Mouse (Mus musculus) intestine, postnatal 0 days (tissue): ENCODE data around the gene Mob1b. TPM values are rescaled to one million over a fixed set of nuclear protein-coding genes. Genes with fewer than 3 reads are reported as not detected.
A peak's percentile ranks its signal among the peaks of the same experiment; 100 is the strongest.

Experiments
- ATAC-seq: fragments of 200-750 bp; cut with Nextera tagmentation; 2 replicates; pipeline ENCODE4 v1.8.0; 2017; ENCODE audit warnings: mild to moderate bottlenecking, moderate TSS enrichment, moderate library complexity
- H3K27ac ChIP-seq: fragments of 300-500 bp; sonication (generic); 2 replicates; pipeline ENCODE4 v1.5.1; 2014; ENCODE audit warnings: mild to moderate bottlenecking, low read depth, low read length, moderate library complexity
- H3K27me3 ChIP-seq: fragments of 300-500 bp; sonication (generic); replicated peaks from 2 replicates; pipeline ENCODE4 v1.6.1; 2014; ENCODE audit warnings: low read length, mixed read lengths; ENCODE audit not compliant: control insufficient read depth, insufficient read depth
- H3K36me3 ChIP-seq: fragments of 300-500 bp; sonication (generic); 2 replicates; pipeline ENCODE4 v1.6.1; 2014; ENCODE audit warnings: mild to moderate bottlenecking, moderate library complexity; ENCODE audit not compliant: control insufficient read depth, insufficient read depth
- H3K4me1 ChIP-seq: fragments of 300-500 bp; sonication (generic); replicated peaks from 2 replicates; pipeline ENCODE4 v1.6.1; 2014; ENCODE audit warnings: antibody characterized with exemption, low read length, mixed read lengths; ENCODE audit not compliant: control insufficient read depth, insufficient read depth
- H3K4me2 ChIP-seq: fragments of 300-500 bp; sonication (generic); replicated peaks from 2 replicates; pipeline ENCODE4 v1.6.1; 2014; ENCODE audit warnings: low read depth, mild to moderate bottlenecking, moderate library complexity
- H3K4me3 ChIP-seq: fragments of 300-500 bp; sonication (generic); 2 replicates; pipeline ENCODE4 v1.5.1; 2014; ENCODE audit warnings: low read depth, low read length
- H3K9ac ChIP-seq: fragments of 300-500 bp; sonication (generic); 2 replicates; pipeline ENCODE4 v1.6.1; 2014; ENCODE audit warnings: mild to moderate bottlenecking, low read depth, low read length
- H3K9me3 ChIP-seq: fragments of 300-500 bp; sonication (generic); 2 replicates; pipeline ENCODE4 v1.6.1; 2016; ENCODE audit warnings: mixed run types; ENCODE audit not compliant: control insufficient read depth
- CTCF ChIP-seq: sonication (generic); IDR thresholded peaks from 2 replicates; pipeline ENCODE4 v1.5.1; 2016; ENCODE audit warnings: low read depth, mild to moderate bottlenecking, control low read depth, antibody characterized with exemption, moderate library complexity
- WGBS: fragments of 180-500 bp; shearing (Covaris S2); extraction: QIAGEN DNeasy Blood & Tissue Kit; methylation state at CpG from one replicate; pipeline ENCODE4 v1.1.7; 2014; 5-methylcytosine and 5-hydroxymethylcytosine counted together
- polyA plus RNA-seq: library from polyadenylated mRNA; unstranded; fragments of >200 nt; fragmentation: Nextera tagmentation; extraction: Ambion mirVana; gene quantifications from 2 replicates; pipeline ENCODE4 v1.2.1, GENCODE M21; 2015

Mob1b gene
- polyA plus RNA-seq, 1 experiment from 2014 or later, result 8.0 TPM

DNA sequence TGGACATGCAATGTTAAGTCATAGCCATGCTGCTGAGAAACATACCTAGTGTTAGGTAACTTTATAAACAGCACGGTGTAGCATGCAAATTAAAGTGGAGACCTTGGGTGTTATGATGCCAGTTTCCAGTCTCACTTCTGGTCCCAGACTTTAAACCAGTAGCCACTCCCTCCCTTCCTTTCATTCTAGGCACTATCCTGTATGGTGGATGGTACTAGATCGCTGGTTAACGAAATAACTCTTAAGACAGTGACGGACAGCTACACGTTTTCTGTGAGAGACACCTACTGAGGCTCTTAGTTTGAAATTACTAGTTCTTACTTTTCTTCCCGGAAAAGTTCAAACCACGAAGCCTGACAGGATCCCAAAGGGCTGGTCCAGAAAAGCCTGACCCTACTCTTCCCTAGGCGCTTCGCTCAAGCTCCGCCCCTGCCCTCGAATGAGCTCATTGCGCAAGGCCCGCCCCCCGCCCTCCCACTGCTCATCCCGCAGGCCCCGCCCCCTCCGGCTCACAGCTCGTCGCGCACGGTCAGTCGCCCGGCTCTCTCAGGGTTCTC, 43.9 kb downstream of the Mob1b start:
- peak overlapping the region; percentile 95 for H3K4me2 ChIP-seq
- no peak for TF ChIP-seq CTCF
- no peaks in the 10 kb centered on the region for H3K4me1 ChIP-seq
- H3K4me3 ChIP-seq, result peak overlapping the region; percentile 82
- H3K36me3 ChIP-seq, result no peaks in the 10 kb centered on the region
- H3K27me3 ChIP-seq, result no peaks in the 10 kb centered on the region
- peak; percentile 37 for ATAC-seq
- H3K9ac ChIP-seq, result 0 out of 2 replicates have a peak overlapping the region, but pooled peaks have one; percentile 5
- H3K27ac ChIP-seq, result peak overlapping the region; percentile 10; the same call in 1 of the 2 replicates
- under 1% methylated on average over 22 of the region's 23 CpGs for WGBS
- no peaks in the 10 kb centered on the region for H3K9me3 ChIP-seq

DNA sequence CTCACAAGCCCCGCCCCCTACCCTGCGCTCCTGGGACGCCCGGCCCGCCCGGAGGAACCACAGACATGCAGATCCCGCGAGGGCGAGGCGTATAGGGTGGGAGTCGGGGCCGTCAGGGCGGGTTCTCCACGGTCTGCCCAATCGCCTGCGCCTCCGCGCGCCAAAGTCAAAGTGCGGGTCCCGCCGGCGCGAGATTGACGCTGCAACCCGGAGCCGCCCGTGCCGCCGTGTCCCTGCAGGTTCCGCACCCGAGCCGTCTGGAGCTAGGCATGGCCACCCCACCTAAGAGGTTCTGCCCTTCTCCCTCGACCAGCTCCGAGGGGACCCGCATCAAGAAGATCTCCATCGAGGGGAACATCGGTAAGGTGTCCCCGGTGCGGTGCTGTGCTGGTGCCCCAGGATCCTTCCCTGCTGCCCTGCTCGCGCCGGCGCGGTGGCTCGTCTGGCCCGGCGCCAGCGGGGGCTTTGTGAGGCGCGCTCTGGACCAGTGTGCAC, 44.4 kb downstream of the Mob1b start, which contains the start of gene Dck:
TSS of gene Dck (plus strand) at position 10 of the 495 bp plus-strand sequence.
- H3K27me3 ChIP-seq, result no peaks in the 10 kb centered on the region
- under 1% methylated on average over 51 of the region's 51 CpGs for WGBS
- peak within 1 kb of the TSS; percentile 95 for H3K4me2 ChIP-seq
- no peaks in the 10 kb centered on the region for H3K36me3 ChIP-seq
- peak within 1 kb of the TSS; percentile 68 for H3K9ac ChIP-seq
- H3K4me3 ChIP-seq, result peak within 1 kb of the TSS; percentile 82
- H3K9me3 ChIP-seq, result no peaks in the 10 kb centered on the region
- H3K27ac ChIP-seq, result peak within 1 kb of the TSS; percentile 60
- no peaks in the 10 kb centered on the region for H3K4me1 ChIP-seq
- peak; percentile 100 for ATAC-seq
- 0 out of 2 replicates have a peak, but pooled peaks have one; percentile 2 for TF ChIP-seq CTCF

DNA sequence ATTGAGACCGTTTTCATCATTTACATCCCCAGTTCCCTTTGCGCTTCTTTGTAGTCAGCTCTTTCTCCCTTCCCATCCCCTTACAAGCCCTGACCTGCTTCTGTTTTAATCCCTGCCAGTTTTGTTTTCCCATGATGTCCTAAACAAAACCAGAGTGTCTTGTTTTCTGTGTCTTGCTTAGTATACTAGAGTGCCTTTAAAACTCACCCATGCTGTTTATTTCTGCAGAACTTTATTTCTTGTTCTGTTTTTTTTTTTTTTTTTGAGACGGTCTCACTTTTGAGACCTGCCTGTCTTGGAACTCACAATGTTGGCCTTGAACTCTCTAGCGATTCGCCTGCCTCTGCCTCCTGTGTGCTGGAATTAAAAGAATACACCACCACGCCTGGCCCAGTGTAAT, 44.9 kb downstream of the Mob1b start:
- ATAC-seq, result no peak
- WGBS, result 14% methylated on average over 6 of the region's 6 CpGs

DNA sequence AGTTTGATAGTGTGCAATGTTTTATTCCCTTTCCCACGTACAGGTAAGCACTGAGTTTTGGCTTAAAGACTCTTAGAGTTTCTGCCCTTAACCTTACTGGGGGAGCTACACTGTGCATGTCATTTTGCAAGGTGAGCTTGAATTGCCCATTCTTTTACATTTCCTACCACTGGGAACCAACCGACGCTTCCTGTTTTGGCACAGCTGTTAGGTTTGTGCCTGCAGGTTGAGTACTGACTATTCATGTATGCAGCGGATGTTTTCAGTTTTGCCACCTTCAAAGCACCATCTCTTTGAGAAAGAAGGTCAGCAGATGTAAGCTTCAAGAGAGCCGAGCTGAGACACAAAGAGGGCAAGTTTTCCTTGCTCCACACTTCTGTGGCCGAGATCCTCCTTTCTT, 45.5 kb downstream of the Mob1b start:
- Histone ChIP-seq H3K4me1 (no peaks in the 10 kb centered on the region), H3K4me3 (peak overlapping the region; percentile 82; the same call in 1 of the 2 replicates), H3K4me2 (peak overlapping the region; percentile 95; the same call in 1 of the 2 replicates), H3K27ac (no peak overlapping the region), H3K36me3 (no peaks in the 10 kb centered on the region), H3K9me3 (no peaks in the 10 kb centered on the region), H3K9ac (no peak overlapping the region), H3K27me3 (no peaks in the 10 kb centered on the region)
- ATAC-seq, result no peak
- TF ChIP-seq CTCF, result no peak
- WGBS, result 58% methylated on average over 6 of the region's 6 CpGs

More for the DNA sequence above, 44.9 kb downstream of the Mob1b start:
- Histone ChIP-seq H3K9ac (peak overlapping the region; percentile 68), H3K27me3 (no peaks in the 10 kb centered on the region), H3K27ac (no peak overlapping the region), H3K4me1 (no peaks in the 10 kb centered on the region), H3K4me2 (peak overlapping the region; percentile 95), H3K9me3 (no peaks in the 10 kb centered on the region), H3K36me3 (no peaks in the 10 kb centered on the region), H3K4me3 (peak overlapping the region; percentile 82)
- TF ChIP-seq CTCF, result no peak

DNA sequence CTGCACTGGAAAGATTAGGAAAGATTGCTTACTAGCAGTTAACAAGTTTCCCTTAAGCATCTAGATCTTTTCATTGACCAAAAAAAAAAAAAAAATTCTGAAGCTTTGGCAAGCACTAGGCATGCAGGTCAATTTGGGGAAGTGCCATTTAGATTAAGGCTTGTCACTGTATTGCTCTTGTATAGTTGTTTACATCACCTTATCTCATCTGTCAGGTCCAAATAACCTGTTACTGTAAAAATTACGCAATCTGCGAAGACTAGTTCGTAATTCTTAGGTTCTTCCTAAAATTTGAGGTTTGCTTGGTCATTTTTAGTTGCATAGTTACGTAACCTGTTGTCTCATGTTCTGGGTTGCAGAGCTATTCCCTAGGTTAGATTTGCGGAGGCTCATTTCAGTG, 46.2 kb downstream of the Mob1b start:
- no peaks in the 10 kb centered on the region for H3K9me3 ChIP-seq
- no peak overlapping the region for H3K9ac ChIP-seq
- no peak overlapping the region for H3K4me3 ChIP-seq
- no peak for ATAC-seq
- no peaks in the 10 kb centered on the region for H3K27me3 ChIP-seq
- no peak for TF ChIP-seq CTCF
- H3K27ac ChIP-seq, result no peak overlapping the region
- 74% methylated on average over 5 of the region's 5 CpGs for WGBS
- peaks cover 3% of the 10 kb centered on the region; the same call in 1 of the 2 replicates for H3K36me3 ChIP-seq
- H3K4me2 ChIP-seq, result no peak overlapping the region
- H3K4me1 ChIP-seq, result no peaks in the 10 kb centered on the region

DNA sequence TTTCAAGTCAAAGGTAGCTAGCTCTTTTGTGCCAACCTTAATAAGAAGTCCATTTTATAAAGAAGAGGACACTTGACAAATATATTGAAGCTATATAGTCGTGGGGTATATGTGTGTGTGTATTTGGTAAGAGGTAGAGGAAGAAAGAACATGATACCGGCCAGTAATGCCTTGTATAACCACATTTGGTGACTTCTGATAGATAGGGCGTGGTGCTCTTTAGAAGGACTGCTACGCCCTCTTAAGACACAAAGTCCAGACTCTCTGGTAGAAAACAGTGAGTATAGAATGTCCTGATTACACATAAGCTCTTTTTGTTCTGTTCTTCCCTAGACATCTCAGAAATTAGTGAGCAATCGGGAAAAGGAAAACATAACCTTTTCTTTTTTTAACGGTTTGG, 47.5 kb downstream of the Mob1b start:
- no peaks in the 10 kb centered on the region for H3K9me3 ChIP-seq
- no peaks in the 10 kb centered on the region for H3K27me3 ChIP-seq
- 45% methylated on average over 6 of the region's 6 CpGs for WGBS
- H3K9ac ChIP-seq, result no peak overlapping the region
- 0 out of 2 replicates have a peak, but pooled peaks have one; percentile 16 for ATAC-seq
- H3K4me1 ChIP-seq, result no peaks in the 10 kb centered on the region
- TF ChIP-seq CTCF, result 0 out of 2 replicates have a peak, but pooled peaks have one; percentile 23
- no peak overlapping the region for H3K27ac ChIP-seq
- no peak overlapping the region for H3K4me3 ChIP-seq
- H3K4me2 ChIP-seq, result peak overlapping the region; percentile 10; the same call in 1 of the 2 replicates
- H3K36me3 ChIP-seq, result peaks cover 10% of the 10 kb centered on the region; the same call in 1 of the 2 replicates
